Mouse (Mus musculus) kidney, adult 9 months (tissue): ENCODE results near the gene Pdcd1lg2.

Experiments used
- DNase-seq: peaks from one replicate; pipeline ENCODE4 v3.0.0; 2022

The Pdcd1lg2 gene

GRCm38 (mm10) chr19:29472946-29473345 is 62.2 kb downstream of the Pdcd1lg2 start:
- no peak for DNase-seq

- DNase-seq: no peak
Measured at GRCm38 (mm10) chr19:29474803-29475202, 64.1 kb downstream of the Pdcd1lg2 start.

- no peak for DNase-seq
Measured at GRCm38 (mm10) chr19:29475210-29475620, 64.5 kb downstream of the Pdcd1lg2 start.

GRCm38 (mm10) chr19:29478598-29478997 is 67.9 kb downstream of the Pdcd1lg2 start:
- DNase-seq: no peak

GRCm38 (mm10) chr19:29481578-29481977 is 70.9 kb downstream of the Pdcd1lg2 start:
- no peak for DNase-seq

- no peak for DNase-seq
Measured at GRCm38 (mm10) chr19:29482148-29482547, 71.4 kb downstream of the Pdcd1lg2 start.

- no peak for DNase-seq
Measured at GRCm38 (mm10) chr19:29482637-29483036, 71.9 kb downstream of the Pdcd1lg2 start.

GRCm38 (mm10) chr19:29483386-29483785 is 72.7 kb downstream of the Pdcd1lg2 start:
- DNase-seq: no peak

- DNase-seq: no peak
Measured at GRCm38 (mm10) chr19:29484537-29484936, 73.8 kb downstream of the Pdcd1lg2 start.

GRCm38 (mm10) chr19:29485257-29485948 is 74.7 kb downstream of the Pdcd1lg2 start:
- DNase-seq: no peak

GRCm38 (mm10) chr19:29486545-29487206 is 76.0 kb downstream of the Pdcd1lg2 start:
- no peak for DNase-seq

- no peak for DNase-seq
Measured at GRCm38 (mm10) chr19:29487326-29488072, 76.8 kb downstream of the Pdcd1lg2 start.

- no peak for DNase-seq
Measured at GRCm38 (mm10) chr19:29488073-29488390, 77.3 kb downstream of the Pdcd1lg2 start.

GRCm38 (mm10) chr19:29488420-29488819 is 77.7 kb downstream of the Pdcd1lg2 start:
- DNase-seq: peak; percentile 28

- DNase-seq: peak; percentile 45
Measured at GRCm38 (mm10) chr19:29489785-29490284, 79.1 kb downstream of the Pdcd1lg2 start.

GRCm38 (mm10) chr19:29491467-29491866 is 80.7 kb downstream of the Pdcd1lg2 start:
- DNase-seq: peak; percentile 35

GRCm38 (mm10) chr19:29494454-29494853 is 83.7 kb downstream of the Pdcd1lg2 start:
- DNase-seq: no peak

- DNase-seq: no peak
Measured at GRCm38 (mm10) chr19:29496001-29496597, 85.4 kb downstream of the Pdcd1lg2 start.

GRCm38 (mm10) chr19:29496786-29497557 is 86.3 kb downstream of the Pdcd1lg2 start:
- DNase-seq: peak; percentile 68

GRCm38 (mm10) chr19:29497874-29498273 is 87.2 kb downstream of the Pdcd1lg2 start:
- DNase-seq: no peak

- DNase-seq: peak; percentile 45
Measured at GRCm38 (mm10) chr19:29498842-29499456, 88.2 kb downstream of the Pdcd1lg2 start.

GRCm38 (mm10) chr19:29500333-29500732 is 89.6 kb downstream of the Pdcd1lg2 start:
- DNase-seq: no peak
